Mouse (Mus musculus) intestine, embryonic 16.5 days (tissue): ENCODE results near the gene Proser1. TPM values are rescaled to one million over a fixed set of nuclear protein-coding genes. Genes with fewer than 3 reads are reported as not detected.
A peak's percentile ranks its signal among the peaks of the same experiment; 100 is the strongest.

Experiments used
- ATAC-seq: fragments of 200-750 bp; cut with Nextera tagmentation; 2 replicates; pipeline ENCODE4 v1.8.0; 2017; ENCODE audit warnings: moderate TSS enrichment, moderate library complexity
- H3K27ac ChIP-seq: fragments of 300-500 bp; sonication (generic); 2 replicates; pipeline ENCODE4 v1.5.1; 2014; ENCODE audit warnings: mild to moderate bottlenecking, low read length
- H3K27me3 ChIP-seq: fragments of 300-500 bp; sonication (generic); replicated peaks from 2 replicates; pipeline ENCODE4 v1.6.1; 2014; ENCODE audit warnings: low read length, control low read depth, mixed read lengths; ENCODE audit not compliant: control insufficient read depth, insufficient read depth
- H3K36me3 ChIP-seq: fragments of 300-500 bp; sonication (generic); 2 replicates; pipeline ENCODE4 v1.6.1; 2014; ENCODE audit warnings: low read length, control low read depth; ENCODE audit not compliant: control insufficient read depth, insufficient read depth
- H3K4me1 ChIP-seq: fragments of 300-500 bp; sonication (generic); 2 replicates; pipeline ENCODE4 v1.6.1; 2014; ENCODE audit warnings: low read length, control low read depth, mixed read lengths; ENCODE audit not compliant: control insufficient read depth, insufficient read depth
- H3K4me2 ChIP-seq: fragments of 300-500 bp; sonication (generic); 2 replicates; pipeline ENCODE4 v1.6.1; 2014; ENCODE audit warnings: low read depth, low read length, control low read depth
- H3K4me3 ChIP-seq: fragments of 300-500 bp; sonication (generic); 2 replicates; pipeline ENCODE4 v1.5.1; 2014; ENCODE audit warnings: mild to moderate bottlenecking, low read length
- H3K9ac ChIP-seq: fragments of 300-500 bp; sonication (generic); 2 replicates; pipeline ENCODE4 v1.6.1; 2014; ENCODE audit warnings: low read depth, low read length
- H3K9me3 ChIP-seq: fragments of 300-500 bp; sonication (generic); 2 replicates; pipeline ENCODE4 v1.6.1; 2016; ENCODE audit warnings: low read length, control low read depth; ENCODE audit not compliant: control insufficient read depth
- WGBS: fragments of 180-500 bp; shearing (Covaris S2); extraction: QIAGEN DNeasy Blood & Tissue Kit; methylation state at CpG from one replicate; pipeline ENCODE4 v1.1.7; 2014; 5-methylcytosine and 5-hydroxymethylcytosine counted together
- polyA plus RNA-seq: library from polyadenylated mRNA; unstranded; fragments of >200 nt; fragmentation: Nextera tagmentation; extraction: Ambion mirVana; gene quantifications from 2 replicates; pipeline ENCODE4 v1.2.1, GENCODE M21; 2015

Gene Proser1
- polyA plus RNA-seq, 1 experiment from 2014 or later = 10.7 TPM

- WGBS = 49% methylated on average over 6 of the region's 6 CpGs
- Histone ChIP-seq H3K4me2 (no peak overlapping the region), H3K27ac (no peak overlapping the region), H3K4me1 (no peaks in the 10 kb centered on the region), H3K9me3 (no peaks in the 10 kb centered on the region), H3K36me3 (peaks cover 37% of the 10 kb centered on the region), H3K9ac (no peak overlapping the region), H3K4me3 (no peak overlapping the region), H3K27me3 (no peaks in the 10 kb centered on the region)
- ATAC-seq = peak; percentile 44; the same call in 1 of the 2 replicates
Measured at GRCm38 (mm10) chr3:53475889-53476288, 12.4 kb downstream of the Proser1 start.

GRCm38 (mm10) chr3:53477468-53477867 lies 14.0 kb downstream of the Proser1 start:
- no peak overlapping the region for H3K4me2 ChIP-seq
- H3K9me3 ChIP-seq = no peaks in the 10 kb centered on the region
- H3K4me3 ChIP-seq = no peak overlapping the region
- H3K27ac ChIP-seq = no peak overlapping the region
- 91% methylated on average over 17 of the region's 17 CpGs for WGBS
- ATAC-seq = no peak
- H3K9ac ChIP-seq = no peak overlapping the region
- no peaks in the 10 kb centered on the region for H3K27me3 ChIP-seq
- H3K4me1 ChIP-seq = no peaks in the 10 kb centered on the region
- peaks cover 38% of the 10 kb centered on the region for H3K36me3 ChIP-seq

- Histone ChIP-seq H3K4me2 (no peak overlapping the region), H3K36me3 (peaks cover 34% of the 10 kb centered on the region), H3K9ac (no peak overlapping the region), H3K27ac (no peak overlapping the region), H3K27me3 (no peaks in the 10 kb centered on the region), H3K9me3 (no peaks in the 10 kb centered on the region), H3K4me3 (no peak overlapping the region), H3K4me1 (no peaks in the 10 kb centered on the region)
- ATAC-seq = no peak
- 95% methylated on average over 30 of the region's 30 CpGs for WGBS
Measured at GRCm38 (mm10) chr3:53478419-53479046, 15.1 kb downstream of the Proser1 start.

GRCm38 (mm10) chr3:53483414-53484059 lies 20.1 kb downstream of the Proser1 start:
- H3K27ac ChIP-seq = no peak overlapping the region
- H3K4me2 ChIP-seq = no peak overlapping the region
- H3K36me3 ChIP-seq = peaks cover 19% of the 10 kb centered on the region
- no peak overlapping the region for H3K9ac ChIP-seq
- WGBS = 87% methylated on average over 8 of the region's 8 CpGs
- H3K4me1 ChIP-seq = no peaks in the 10 kb centered on the region
- no peak for ATAC-seq
- H3K4me3 ChIP-seq = no peak overlapping the region
- H3K27me3 ChIP-seq = no peaks in the 10 kb centered on the region
- no peaks in the 10 kb centered on the region for H3K9me3 ChIP-seq

- no peak overlapping the region for H3K27ac ChIP-seq
- no peak overlapping the region for H3K4me3 ChIP-seq
- ATAC-seq = no peak
- no peak overlapping the region for H3K9ac ChIP-seq
- H3K9me3 ChIP-seq = no peaks in the 10 kb centered on the region
- 81% methylated on average over 10 of the region's 10 CpGs for WGBS
- no peaks in the 10 kb centered on the region for H3K4me1 ChIP-seq
- no peak overlapping the region for H3K4me2 ChIP-seq
- no peaks in the 10 kb centered on the region for H3K27me3 ChIP-seq
- peaks cover 6% of the 10 kb centered on the region; the same call in 1 of the 2 replicates for H3K36me3 ChIP-seq
Measured at GRCm38 (mm10) chr3:53486561-53486960, 23.1 kb downstream of the Proser1 start.

- ATAC-seq = no peak
- H3K9ac ChIP-seq = 0 out of 2 replicates have a peak overlapping the region, but pooled peaks have one; percentile 6
- no peaks in the 10 kb centered on the region for H3K4me1 ChIP-seq
- H3K27me3 ChIP-seq = no peaks in the 10 kb centered on the region
- no peaks in the 10 kb centered on the region for H3K9me3 ChIP-seq
- no peak overlapping the region for H3K4me3 ChIP-seq
- no peak overlapping the region for H3K27ac ChIP-seq
- H3K36me3 ChIP-seq = 0 out of 2 replicates have a peak, but pooled peaks cover 1% of the 10 kb centered on the region
- WGBS = 59% methylated on average over 9 of the region's 9 CpGs
- H3K4me2 ChIP-seq = no peak overlapping the region
Measured at GRCm38 (mm10) chr3:53486996-53487576, 23.6 kb downstream of the Proser1 start.

GRCm38 (mm10) chr3:53488353-53488752 lies 24.9 kb downstream of the Proser1 start, which contains the start of gene Stoml3:
Gene Stoml3 (plus strand): TSS chr3:53488653.
- Histone ChIP-seq H3K9me3 (no peaks in the 10 kb centered on the region), H3K4me1 (no peaks in the 10 kb centered on the region), H3K27me3 (no peaks in the 10 kb centered on the region), H3K36me3 (no peaks in the 10 kb centered on the region), H3K4me3 (no peak within 1 kb of the TSS), H3K4me2 (no peak within 1 kb of the TSS), H3K9ac (0 out of 2 replicates have a peak within 1 kb of the TSS, but pooled peaks have one; percentile 6), H3K27ac (no peak within 1 kb of the TSS)
- no peak for ATAC-seq
- 72% methylated on average over 6 of the region's 6 CpGs for WGBS

GRCm38 (mm10) chr3:53498351-53498905 lies 35.0 kb downstream of the Proser1 start:
- Histone ChIP-seq H3K4me1 (no peaks in the 10 kb centered on the region), H3K27me3 (no peaks in the 10 kb centered on the region), H3K36me3 (no peaks in the 10 kb centered on the region), H3K9me3 (no peaks in the 10 kb centered on the region), H3K4me3 (no peak overlapping the region), H3K27ac (no peak overlapping the region), H3K9ac (no peak overlapping the region), H3K4me2 (no peak overlapping the region)
- peak; percentile 42; the same call in 1 of the 2 replicates for ATAC-seq
- WGBS = 64% methylated on average over 6 of the region's 6 CpGs

GRCm38 (mm10) chr3:53502428-53502827 lies 39.0 kb downstream of the Proser1 start:
- Histone ChIP-seq H3K9me3 (no peaks in the 10 kb centered on the region), H3K4me1 (no peaks in the 10 kb centered on the region), H3K4me3 (no peak overlapping the region), H3K4me2 (no peak overlapping the region), H3K27ac (no peak overlapping the region), H3K36me3 (no peaks in the 10 kb centered on the region), H3K27me3 (no peaks in the 10 kb centered on the region), H3K9ac (no peak overlapping the region)
- WGBS = 54% methylated on average over 6 of the region's 6 CpGs
- no peak for ATAC-seq
